Mouse (Mus musculus): ENCODE results near the gene Smyd3.

Smyd3 gene

DNA sequence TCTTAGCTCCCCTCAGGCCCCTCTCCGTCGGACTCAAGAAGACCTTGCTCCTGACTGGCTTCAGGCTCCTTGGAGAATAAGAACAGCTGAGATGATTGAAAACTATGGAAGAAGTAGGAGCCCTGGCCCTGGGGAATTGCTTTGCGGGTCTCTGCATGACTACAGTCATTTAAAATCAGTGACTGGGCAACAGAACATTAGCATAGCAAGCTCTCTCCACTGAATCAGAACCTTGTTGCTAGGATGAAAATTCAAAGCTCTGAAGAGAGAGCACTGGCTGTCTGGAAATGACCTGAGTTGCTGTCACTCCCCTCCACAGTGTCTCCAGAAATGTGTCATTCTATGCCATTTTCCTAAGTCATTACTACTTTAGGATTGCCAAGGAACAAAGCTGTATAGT, 357.1 kb downstream of the Smyd3 start:
- no peak for DNase-seq

DNA sequence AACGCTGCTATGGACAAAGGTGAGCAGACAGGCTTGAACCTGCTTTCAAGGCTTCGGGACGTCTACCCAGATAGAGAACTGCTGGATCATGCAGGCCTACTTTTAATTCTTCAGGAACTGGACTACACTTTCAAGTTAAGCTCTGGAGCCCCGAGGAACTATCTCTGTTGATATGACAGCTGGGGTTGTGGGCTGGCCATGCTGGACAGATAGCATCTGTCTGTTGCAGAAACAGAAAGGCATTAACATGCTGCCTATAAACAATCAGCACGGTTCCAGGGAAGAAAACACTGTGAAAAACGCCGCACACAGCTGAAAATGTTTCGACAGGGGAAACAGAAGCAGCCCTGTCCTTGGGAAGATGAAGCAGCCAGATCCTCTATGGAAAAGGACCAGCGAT, 365.5 kb downstream of the Smyd3 start:
- DNase-seq: no peak

DNA sequence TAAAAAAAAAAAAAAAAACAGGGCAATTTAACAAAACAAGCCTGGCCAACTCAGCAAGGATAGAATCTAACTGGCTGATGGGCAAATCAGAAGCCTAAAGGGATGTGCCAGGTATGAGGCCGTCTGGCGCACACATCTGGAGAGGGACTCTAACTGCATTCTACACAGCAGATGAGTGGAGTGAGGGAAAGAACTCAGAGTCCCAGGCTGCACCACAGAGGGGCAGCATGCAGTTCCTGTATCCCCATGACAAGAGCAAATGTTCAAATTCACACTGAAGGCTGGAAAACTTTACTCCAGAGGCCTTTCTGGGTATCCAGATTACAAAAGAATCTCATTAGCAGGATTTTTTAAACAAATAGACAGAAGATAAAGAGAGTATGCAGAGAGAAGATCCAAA, 366.6 kb downstream of the Smyd3 start:
- no peak for DNase-seq

DNA sequence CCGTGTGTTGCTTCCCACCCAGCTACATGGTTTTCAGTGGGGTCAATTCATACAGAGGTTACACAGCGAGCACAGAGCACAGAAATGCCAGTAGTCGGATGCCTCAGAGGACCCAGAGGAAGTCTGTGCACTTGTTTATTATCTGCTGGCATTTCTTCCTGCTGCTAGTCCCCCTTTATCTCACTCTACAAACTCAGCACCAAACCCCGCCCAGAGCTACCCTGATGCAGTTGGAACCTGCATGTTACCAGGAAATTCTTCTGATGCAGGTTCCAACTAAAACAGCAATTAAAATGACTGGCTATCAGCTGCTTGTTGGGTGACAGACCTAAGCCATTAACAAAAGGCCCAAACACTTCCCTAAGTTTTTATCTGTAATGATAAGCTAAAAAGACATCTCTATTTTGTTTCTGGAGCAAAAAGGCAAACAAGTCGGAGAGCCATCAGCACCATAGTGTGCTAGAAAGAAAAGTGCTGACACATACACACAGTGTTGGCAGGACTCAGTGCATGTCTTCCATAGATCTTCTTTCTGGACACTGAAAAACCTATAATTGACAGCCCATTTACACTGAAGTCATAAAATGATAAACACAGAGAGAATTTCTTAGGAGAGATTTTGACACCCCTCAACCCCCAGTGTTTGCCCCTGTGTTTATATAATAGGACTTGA, 368.2 kb downstream of the Smyd3 start:
- DNase-seq: no peak

DNA sequence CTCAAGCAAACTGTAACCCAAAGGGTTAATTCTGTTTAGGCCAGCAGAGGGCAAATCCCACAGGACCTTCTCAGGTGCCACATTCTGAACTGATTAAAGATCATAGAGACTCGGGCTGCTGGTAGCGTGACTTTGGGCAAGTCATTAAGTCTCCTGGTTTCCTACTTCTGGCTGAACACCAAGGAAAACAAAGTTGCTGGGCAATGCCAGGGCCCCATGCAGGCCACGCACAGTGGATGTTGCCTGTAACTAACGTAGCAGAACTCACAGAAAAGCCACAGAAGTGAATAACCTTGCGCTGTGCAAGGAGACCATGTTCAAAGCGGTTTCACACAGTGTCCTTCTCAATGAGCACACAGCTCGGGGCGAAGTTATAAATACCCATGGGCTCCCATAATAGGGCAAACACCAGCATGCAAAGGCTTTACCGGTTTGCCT, 371.1 kb downstream of the Smyd3 start:
- DNase-seq: no peak

DNA sequence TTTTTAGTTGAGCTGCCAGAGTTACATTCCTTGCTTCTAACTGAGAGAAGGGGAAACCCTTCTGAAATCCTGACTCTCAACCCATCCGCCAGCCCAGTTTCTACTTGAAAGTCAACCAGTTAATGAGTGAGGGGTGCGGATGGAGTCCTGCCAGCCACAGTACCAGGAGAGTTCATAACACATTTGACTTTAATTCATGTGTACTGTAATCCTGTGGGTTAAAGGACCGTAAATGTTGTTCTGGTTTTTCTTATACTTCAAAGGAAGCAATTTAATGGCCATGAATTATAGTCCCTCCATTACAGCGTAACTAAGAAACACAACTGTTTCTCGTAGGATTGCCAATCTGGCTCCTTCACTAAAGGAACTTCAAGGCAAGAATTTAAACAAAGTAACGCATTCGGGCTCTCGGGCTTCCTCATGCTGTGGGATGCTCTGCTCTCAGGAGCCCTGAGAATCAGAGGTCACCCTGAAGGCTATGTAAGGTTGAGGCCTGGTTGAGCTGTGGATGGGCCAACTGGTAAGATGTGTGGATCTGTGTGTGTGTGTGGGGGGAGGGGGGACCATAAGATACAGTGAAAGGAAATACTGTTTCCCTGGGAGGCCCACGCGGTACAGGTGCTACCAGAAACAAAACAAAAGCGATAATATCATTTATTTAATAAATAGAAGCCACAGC, 374.5 kb downstream of the Smyd3 start:
- no peak for DNase-seq

DNA sequence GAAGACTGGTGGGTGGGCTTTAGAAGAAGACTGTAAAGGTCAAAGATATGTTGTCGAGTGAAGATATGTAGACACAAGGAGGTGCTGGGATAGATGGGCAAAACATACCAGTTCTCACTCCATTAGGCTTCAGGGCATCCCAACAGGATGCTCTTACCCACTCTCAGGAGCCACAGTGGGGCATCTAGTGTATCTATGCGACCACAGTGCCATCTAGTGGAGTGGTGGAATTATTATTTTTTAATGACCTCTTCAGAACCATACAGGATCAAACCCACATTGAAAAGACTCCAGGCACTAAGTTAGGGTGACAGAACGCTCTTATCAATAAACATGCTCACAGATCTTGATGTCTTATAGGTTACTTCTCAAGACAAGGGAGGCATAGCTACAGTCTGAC, 375.7 kb downstream of the Smyd3 start:
- peak in 1 of 2 experiments; percentile 26 for DNase-seq

DNA sequence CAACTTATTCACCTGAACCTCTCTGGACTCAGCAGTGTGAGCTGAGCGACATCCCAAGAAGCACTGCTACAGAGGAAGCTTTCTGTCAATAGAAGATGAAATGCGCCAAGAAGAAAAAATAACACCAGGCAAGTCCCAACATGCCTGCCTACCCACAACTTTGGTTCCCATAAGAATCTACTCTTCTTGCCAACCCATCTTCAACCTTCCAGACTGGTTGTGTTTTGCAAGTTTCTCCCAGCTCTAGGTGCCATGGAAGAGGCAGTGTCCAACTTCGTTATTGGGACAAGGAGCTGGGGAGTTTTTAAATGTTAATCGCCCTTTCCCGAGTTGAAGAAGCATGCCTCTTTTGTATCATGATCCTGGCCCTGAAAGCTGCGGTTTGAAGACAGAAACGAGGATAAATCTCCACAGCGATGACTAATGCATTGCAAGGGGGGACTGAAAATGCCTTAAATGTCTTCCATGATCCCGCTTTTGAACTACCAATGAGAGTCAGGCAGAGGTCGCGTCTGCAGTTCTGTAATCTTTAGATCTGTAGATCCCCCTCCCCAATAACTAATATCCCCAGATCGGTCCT, 376.7 kb downstream of the Smyd3 start:
- DNase-seq: no peak

DNA sequence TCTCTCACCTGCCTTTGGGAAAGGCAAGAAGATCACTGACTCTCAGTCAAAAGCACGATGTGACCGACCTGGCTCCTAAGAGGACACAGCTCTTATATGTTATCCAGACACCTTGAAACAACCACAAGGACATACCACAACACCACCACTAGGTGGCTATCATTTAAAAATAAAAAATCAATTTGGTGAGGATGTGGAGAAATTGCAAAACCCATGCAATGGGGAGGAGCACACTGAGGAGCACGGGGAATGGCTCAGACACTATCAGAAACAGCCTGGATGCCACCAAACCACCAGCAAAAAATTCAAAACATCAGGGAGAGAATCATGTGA, 380.7 kb downstream of the Smyd3 start:
- no peak for DNase-seq

DNA sequence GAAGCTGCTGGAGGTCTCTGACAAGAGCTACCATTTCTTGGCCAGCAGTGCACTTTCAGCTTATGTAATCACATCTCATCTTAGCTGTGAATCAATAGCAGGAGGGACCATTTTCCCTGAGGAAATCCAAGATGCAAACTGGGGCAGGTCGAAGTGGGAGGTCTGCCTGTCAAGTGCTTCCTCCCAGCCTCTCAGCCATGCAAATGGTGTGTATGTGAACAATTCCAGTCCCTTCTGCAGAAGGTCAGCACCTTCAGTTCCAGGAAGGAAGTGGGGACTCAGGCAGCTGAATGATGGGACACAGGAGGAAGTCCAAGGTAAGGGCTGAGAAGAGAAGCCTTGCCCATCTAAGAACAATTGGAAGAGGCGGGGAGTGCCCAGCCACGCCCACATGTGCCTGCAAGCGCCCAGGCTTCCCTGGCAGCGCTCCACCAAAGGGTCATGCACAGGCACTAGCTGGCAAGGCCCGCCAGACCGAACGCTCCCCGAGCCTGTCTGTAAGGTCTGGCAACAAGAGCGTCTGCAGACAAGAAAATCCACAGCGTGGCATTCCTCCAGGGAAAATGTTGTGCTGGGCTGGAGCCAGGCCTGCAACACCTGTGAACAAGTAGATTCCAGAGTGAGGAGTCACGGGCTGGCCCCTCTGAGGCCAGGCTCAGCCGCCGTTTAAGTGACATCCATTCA, 381.2 kb downstream of the Smyd3 start:
- DNase-seq: peak in 1 of 2 experiments; percentile 12

DNA sequence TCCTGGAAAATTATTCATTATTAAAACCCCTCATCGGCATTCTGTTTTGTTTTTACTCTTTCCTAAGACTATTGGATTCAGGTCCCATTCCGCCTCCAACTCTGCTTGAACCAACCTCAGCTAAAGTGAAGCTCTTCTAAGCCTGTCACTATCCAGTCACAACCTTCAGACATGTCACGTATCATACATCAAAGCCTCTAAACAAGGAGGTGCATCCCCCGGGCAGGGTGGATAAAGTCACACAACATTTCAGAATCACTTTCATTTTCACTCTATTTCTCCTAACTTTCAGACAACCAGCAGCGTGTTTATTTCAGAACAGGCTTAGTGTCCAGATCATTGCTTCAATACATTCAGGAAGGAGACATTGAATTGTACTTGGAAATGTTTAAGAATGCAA, 387.8 kb downstream of the Smyd3 start:
- no peak for DNase-seq

DNA sequence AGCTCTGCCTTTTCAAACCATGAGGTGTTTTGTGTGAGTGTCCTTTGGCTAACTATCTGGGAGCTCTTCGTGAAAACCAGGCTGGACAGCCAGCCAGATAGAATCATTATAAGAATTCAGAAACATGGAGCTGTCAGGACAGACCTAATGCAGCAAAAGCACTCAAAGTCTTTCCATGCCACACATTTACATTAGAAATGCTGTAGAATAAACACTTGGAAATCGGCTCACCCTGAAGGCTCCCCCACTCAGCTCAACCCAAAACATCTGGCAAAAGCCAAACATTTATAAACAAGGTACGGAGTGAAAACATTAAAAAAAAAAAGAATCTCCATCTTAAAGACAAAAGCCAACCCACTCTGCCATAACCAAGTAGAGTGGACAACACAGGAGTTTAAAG, 391.6 kb downstream of the Smyd3 start:
- no peak for DNase-seq

DNA sequence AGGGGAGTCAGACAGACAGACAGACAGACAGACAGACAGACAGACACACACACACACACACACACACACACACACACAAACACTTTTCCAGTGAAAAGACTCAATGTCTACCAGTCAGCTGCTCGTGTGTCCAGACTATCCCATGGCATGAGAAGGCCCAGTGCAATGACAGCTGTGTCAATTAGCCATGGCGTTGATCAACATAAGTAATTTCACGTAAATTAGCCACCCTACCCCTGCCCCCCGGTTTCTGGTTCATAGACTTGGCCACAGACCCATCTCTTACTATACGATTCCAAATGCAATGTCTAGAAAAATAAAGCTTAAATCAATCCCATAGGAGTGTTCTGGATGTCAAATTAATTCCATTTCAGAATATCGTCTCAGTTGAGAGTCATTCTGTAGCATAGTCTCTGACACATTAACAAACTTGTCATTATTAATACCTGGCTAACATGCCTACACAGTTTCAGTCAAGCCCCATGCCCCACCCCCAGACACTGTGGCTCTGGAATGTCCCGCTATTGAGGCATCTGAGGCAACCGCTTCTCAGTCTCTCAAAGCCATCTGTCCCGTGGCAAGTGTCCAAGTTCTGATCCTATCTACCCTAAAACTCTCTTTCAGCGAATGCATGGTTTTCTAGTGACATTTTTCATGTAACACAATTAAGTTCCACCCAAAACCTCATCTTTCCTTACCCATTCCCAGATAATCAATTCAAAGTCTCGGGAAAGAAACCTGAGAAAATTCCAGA, 395.2 kb downstream of the Smyd3 start:
- DNase-seq: no peak

DNA sequence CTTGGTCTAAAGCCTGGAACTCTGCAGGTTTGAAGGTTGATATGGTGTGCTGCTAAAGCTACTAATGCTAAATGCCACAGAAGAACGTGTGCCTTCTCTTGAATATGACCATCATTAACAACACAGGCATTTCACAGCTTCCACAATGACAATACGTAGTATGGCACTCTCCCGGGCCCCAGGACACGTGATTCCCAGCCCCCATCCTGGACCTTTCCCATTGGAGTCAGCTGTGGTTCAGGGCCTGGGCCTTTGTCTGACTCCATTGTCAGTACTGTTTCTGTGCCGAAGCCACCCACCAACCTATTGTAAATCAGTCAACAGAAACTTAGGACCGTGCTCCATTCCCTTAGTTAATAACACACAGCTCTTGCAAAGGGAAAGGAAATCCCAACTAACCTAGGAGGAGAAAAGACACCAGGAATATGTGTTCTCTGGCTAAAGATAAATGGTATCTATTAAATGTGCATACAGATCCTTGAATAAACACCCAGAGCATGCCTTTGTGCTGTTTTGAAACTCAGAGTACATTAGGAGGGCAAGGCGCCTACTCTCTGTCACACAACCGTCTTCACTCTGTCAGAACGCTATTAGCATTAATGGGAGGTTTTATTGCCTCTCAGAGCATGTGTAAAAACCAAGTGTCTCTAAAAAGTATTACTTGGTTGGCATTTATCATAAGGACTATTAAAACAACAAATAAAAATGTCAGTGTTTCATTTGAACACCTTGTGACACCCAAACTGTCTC, 397.4 kb downstream of the Smyd3 start:
- DNase-seq: no peak

DNA sequence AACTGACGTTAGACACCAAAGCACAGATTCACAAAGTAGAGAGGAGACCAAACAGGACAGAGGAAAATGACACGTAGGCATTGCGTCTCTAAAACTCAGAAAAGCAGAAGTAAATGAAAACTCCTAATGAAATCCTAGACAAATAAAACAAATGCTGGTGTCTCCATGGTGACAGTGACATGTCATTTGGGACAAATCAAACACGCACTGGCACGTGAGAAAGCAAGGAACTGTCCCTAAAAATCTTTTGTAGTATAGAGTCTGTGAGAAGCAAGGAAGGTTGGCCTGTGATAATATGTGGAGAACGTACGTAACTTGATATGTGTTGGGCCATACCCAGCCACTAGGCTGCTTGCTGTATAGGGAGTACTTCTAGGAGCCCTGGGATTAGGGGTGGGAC, 399.2 kb downstream of the Smyd3 start:
- no peak for DNase-seq

DNA sequence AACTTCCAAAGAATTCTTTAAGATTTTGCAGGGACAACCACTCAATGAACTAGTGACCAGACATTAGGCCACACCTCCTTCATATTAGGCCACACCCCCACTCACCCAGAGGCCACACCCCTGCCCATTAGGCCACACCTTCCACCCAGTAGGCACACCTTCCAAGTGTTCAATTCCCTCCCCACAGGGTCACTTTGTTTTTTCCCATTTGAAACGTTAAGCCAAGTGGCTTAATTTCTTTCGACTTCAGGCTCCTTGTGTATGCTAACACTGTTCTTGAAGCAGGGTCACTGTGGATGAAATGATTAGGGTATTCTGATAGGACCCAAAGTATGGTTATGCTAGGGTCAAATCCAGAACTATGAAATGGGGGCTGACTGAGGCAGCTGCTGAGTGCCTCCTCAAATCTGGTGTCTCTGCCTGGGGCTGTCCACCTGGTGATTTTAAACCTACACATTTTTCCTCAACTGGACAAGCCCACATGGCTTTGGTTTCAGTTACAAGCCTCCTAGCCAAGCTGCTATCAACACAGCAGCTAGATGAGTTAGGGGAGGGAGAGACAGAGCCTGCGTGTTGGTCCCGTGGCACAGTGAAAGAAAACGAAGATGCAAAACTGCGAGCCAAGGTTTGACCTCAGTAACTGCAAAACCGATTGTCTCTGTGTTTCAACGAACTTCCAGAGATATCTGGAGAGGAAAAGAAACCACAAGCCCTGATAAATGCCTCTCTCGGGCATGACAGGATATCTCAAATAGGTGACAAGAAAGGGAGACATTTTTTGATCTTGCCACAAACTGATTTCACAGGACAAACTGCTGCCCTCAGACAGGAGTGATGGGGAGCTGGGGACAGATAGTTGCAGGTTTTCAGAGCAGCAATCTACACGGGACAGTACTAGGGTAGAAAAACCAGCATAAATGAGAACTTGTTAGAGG, 400.8 kb downstream of the Smyd3 start:
- DNase-seq: no peak

DNA sequence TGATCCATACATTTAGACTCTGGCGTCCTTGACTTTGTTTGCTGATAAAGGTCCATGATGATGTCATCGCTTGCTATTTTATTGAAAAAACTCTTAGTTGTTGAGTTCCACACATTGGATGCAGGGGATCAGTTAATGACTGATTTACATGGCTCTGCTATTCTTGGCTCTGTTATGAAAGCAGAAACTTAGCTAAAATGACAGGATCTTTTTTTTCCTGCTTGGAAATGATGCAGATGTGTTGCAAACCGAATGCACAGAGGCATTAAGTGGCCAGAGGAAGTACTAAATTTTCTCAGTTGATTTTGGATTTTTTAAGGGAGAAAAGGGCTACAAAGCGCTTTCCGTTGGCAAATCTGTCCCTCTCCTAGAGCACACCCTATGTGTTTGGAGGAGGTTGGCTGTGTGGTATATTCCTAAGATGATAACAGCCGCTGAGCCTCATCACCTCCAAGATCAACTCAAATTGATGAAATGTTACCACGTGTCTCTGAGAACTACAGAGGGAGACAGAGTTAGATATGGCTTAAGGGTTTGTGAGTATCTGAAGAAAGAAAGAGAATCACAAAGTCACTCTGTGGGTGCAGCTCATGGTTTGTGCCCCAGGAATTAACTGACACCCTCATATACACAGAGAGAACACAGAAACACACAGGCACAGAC, 402.9 kb downstream of the Smyd3 start:
- DNase-seq: no peak

DNA sequence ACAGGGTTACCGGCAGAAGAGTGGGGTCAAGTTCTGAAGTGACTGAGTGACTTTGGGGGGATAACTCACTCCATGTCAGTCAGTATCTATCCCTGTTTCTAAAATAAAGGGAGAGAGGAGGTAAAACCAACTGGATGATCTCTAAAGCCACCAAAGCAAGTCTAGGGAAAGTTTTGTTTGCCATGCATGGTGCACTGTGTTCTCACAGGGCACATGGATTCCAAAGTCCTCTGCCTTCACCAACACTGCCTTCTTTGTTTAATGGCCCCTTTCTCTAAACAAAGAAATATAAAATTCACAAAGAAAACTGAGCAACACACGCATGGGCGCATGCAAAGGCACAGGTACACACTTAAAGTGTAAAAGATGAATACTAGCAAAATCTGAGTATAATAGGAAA, 403.5 kb downstream of the Smyd3 start:
- no peak for DNase-seq

DNA sequence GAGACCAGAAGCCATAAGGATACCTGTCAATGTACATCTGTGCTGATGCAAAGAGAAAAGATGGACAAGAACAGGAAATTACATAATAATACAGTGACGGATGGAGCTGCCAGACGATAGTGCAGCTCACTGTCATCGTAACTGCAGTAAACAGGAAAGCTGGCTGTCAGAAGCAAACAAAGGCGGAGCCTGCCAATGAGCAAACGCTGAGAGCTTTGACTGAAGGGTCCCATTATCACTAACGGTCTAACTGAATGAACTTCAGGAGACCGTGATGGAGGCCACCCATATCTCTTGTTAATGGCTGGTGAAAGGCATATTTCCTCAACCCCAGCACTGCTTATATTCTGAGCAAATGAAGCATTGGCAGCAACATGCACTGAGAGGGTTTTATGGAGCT, 409.1 kb downstream of the Smyd3 start:
- no peak for DNase-seq
